Mouse (Mus musculus) neural tube, embryonic 13.5 days (tissue): ENCODE data around the gene Pakap. TPM values are rescaled to one million over a fixed set of nuclear protein-coding genes. Genes with fewer than 3 reads are reported as not detected.
A peak's percentile ranks its signal among the peaks of the same experiment; 100 is the strongest.

Experiments
- ATAC-seq: fragments of 200-750 bp; cut with Nextera tagmentation; 2 replicates; pipeline ENCODE4 v1.8.0; 2017; ENCODE audit warnings: low read depth, mild to moderate bottlenecking, moderate TSS enrichment, moderate library complexity
- H3K27ac ChIP-seq: fragments of 300-500 bp; sonication (generic); replicated peaks from 2 replicates; pipeline ENCODE4 v1.5.1; 2015; ENCODE audit warnings: moderate library complexity, mild to moderate bottlenecking, inconsistent platforms
- H3K27me3 ChIP-seq: fragments of 300-500 bp; sonication (generic); 2 replicates; pipeline ENCODE4 v1.6.1; 2015; ENCODE audit warnings: mild to moderate bottlenecking, inconsistent platforms
- H3K36me3 ChIP-seq: fragments of 300-500 bp; sonication (generic); 2 replicates; pipeline ENCODE4 v1.6.1; 2015; ENCODE audit warnings: mild to moderate bottlenecking, inconsistent platforms
- H3K4me1 ChIP-seq: fragments of 300-500 bp; sonication (generic); replicated peaks from 2 replicates; pipeline ENCODE4 v1.6.1; 2015; ENCODE audit warnings: inconsistent platforms
- H3K4me2 ChIP-seq: fragments of 300-500 bp; sonication (generic); 2 replicates; pipeline ENCODE4 v1.6.1; 2015; ENCODE audit warnings: inconsistent platforms, mild to moderate bottlenecking, moderate library complexity
- H3K4me3 ChIP-seq: fragments of 300-500 bp; sonication (generic); 2 replicates; pipeline ENCODE4 v1.5.1; 2015; ENCODE audit warnings: mild to moderate bottlenecking, inconsistent platforms
- H3K9ac ChIP-seq: fragments of 300-500 bp; sonication (generic); 2 replicates; pipeline ENCODE4 v1.6.1; 2015; ENCODE audit warnings: moderate library complexity, mild to moderate bottlenecking, inconsistent platforms
- H3K9me3 ChIP-seq: fragments of 300-500 bp; sonication (generic); 2 replicates; pipeline ENCODE4 v1.6.1; 2016; ENCODE audit warnings: inconsistent platforms
- WGBS: fragments of 180-500 bp; shearing (Covaris S2); methylation state at CpG from one replicate; pipeline ENCODE4 v1.1.7; 2015; 5-methylcytosine and 5-hydroxymethylcytosine counted together
- polyA plus RNA-seq: library from polyadenylated mRNA; unstranded; fragments of >200 nt; fragmentation: Nextera tagmentation; extraction: Ambion mirVana; gene quantifications from 2 replicates; pipeline ENCODE4 v1.2.1, GENCODE M21; 2015

The Pakap gene
- polyA plus RNA-seq, 1 experiment from 2014 or later, result 9.1 TPM

- Histone ChIP-seq H3K4me1 (peaks cover 5% of the 10 kb centered on the region; the same call in 1 of the 2 replicates), H3K9me3 (no peaks in the 10 kb centered on the region), H3K4me2 (no peak overlapping the region), H3K9ac (no peak overlapping the region), H3K27me3 (no peaks in the 10 kb centered on the region), H3K27ac (no peak overlapping the region), H3K36me3 (no peaks in the 10 kb centered on the region), H3K4me3 (no peak overlapping the region)
- ATAC-seq, result no peak
- WGBS, result 87% methylated on average over 6 of the region's 6 CpGs
These were observed 340.9 kb downstream of the Pakap start for GRCm38 (mm10) chr4:57908860-57909259.

- H3K36me3 ChIP-seq, result no peaks in the 10 kb centered on the region
- H3K27ac ChIP-seq, result no peak overlapping the region
- peaks cover 17% of the 10 kb centered on the region; the same call in 1 of the 2 replicates for H3K4me1 ChIP-seq
- no peak overlapping the region for H3K4me2 ChIP-seq
- H3K27me3 ChIP-seq, result peaks cover 10% of the 10 kb centered on the region
- no peaks in the 10 kb centered on the region for H3K9me3 ChIP-seq
- H3K9ac ChIP-seq, result no peak overlapping the region
- no peak overlapping the region for H3K4me3 ChIP-seq
- ATAC-seq, result no peak
These were observed 345.0 kb downstream of the Pakap start for GRCm38 (mm10) chr4:57913021-57913420.

- no peaks in the 10 kb centered on the region for H3K9me3 ChIP-seq
- no peak overlapping the region for H3K4me3 ChIP-seq
- H3K27ac ChIP-seq, result no peak overlapping the region
- H3K4me1 ChIP-seq, result peaks cover 18% of the 10 kb centered on the region
- 75% methylated on average over 10 of the region's 10 CpGs for WGBS
- ATAC-seq, result no peak
- no peak overlapping the region for H3K9ac ChIP-seq
- peaks cover 10% of the 10 kb centered on the region for H3K27me3 ChIP-seq
- no peak overlapping the region for H3K4me2 ChIP-seq
- no peaks in the 10 kb centered on the region for H3K36me3 ChIP-seq
These were observed 346.5 kb downstream of the Pakap start for GRCm38 (mm10) chr4:57914193-57915190.

- no peaks in the 10 kb centered on the region for H3K9me3 ChIP-seq
- no peak overlapping the region for H3K4me3 ChIP-seq
- H3K36me3 ChIP-seq, result no peaks in the 10 kb centered on the region
- H3K4me1 ChIP-seq, result peaks cover 26% of the 10 kb centered on the region
- peaks cover 10% of the 10 kb centered on the region for H3K27me3 ChIP-seq
- peak overlapping the region; percentile 24 for H3K4me2 ChIP-seq
- H3K9ac ChIP-seq, result no peak overlapping the region
- no peak for ATAC-seq
- WGBS, result 38% methylated on average over 17 of the region's 17 CpGs
- H3K27ac ChIP-seq, result no peak overlapping the region
These were observed 347.4 kb downstream of the Pakap start for GRCm38 (mm10) chr4:57915216-57915965.

GRCm38 (mm10) chr4:57916201-57916661 lies 348.3 kb downstream of the Pakap start, which contains the start of gene D630039A03Rik:
TSS of gene D630039A03Rik (minus strand) at chr4:57916297.
- no peak within 1 kb of the TSS for H3K27ac ChIP-seq
- H3K36me3 ChIP-seq, result no peaks in the 10 kb centered on the region
- no peak within 1 kb of the TSS for H3K9ac ChIP-seq
- peaks cover 10% of the 10 kb centered on the region for H3K27me3 ChIP-seq
- no peak within 1 kb of the TSS for H3K4me3 ChIP-seq
- no peak for ATAC-seq
- WGBS, result 34% methylated on average over 9 of the region's 9 CpGs
- peaks cover 26% of the 10 kb centered on the region for H3K4me1 ChIP-seq
- peak within 1 kb of the TSS; percentile 24 for H3K4me2 ChIP-seq
- no peaks in the 10 kb centered on the region for H3K9me3 ChIP-seq

GRCm38 (mm10) chr4:57916711-57917110 lies 348.7 kb downstream of the Pakap start:
- ATAC-seq, result no peak; the same call in 1 of the 2 replicates
- no peak overlapping the region for H3K4me2 ChIP-seq

GRCm38 (mm10) chr4:57919494-57920423 lies 351.8 kb downstream of the Pakap start:
- Histone ChIP-seq H3K9me3 (no peaks in the 10 kb centered on the region), H3K4me3 (no peak overlapping the region), H3K4me2 (no peak overlapping the region), H3K4me1 (peaks cover 34% of the 10 kb centered on the region), H3K36me3 (no peaks in the 10 kb centered on the region), H3K9ac (no peak overlapping the region), H3K27me3 (peaks cover 10% of the 10 kb centered on the region), H3K27ac (no peak overlapping the region)
- no peak for ATAC-seq
- WGBS, result 8% methylated on average over 8 of the region's 8 CpGs

More at GRCm38 (mm10) chr4:57916711-57917110, 348.7 kb downstream of the Pakap start:
- Histone ChIP-seq H3K9ac (no peak overlapping the region), H3K4me3 (no peak overlapping the region), H3K36me3 (no peaks in the 10 kb centered on the region), H3K4me1 (peaks cover 26% of the 10 kb centered on the region), H3K9me3 (no peaks in the 10 kb centered on the region), H3K27ac (no peak overlapping the region), H3K27me3 (peaks cover 10% of the 10 kb centered on the region)
- 66% methylated on average over 4 of the region's 4 CpGs for WGBS

- H3K27ac ChIP-seq, result no peak overlapping the region
- H3K4me3 ChIP-seq, result no peak overlapping the region
- H3K4me1 ChIP-seq, result peaks cover 30% of the 10 kb centered on the region
- H3K4me2 ChIP-seq, result no peak overlapping the region
- no peak for ATAC-seq
- 79% methylated on average over 1 of the region's 1 CpGs for WGBS
- no peaks in the 10 kb centered on the region for H3K9me3 ChIP-seq
- no peak overlapping the region for H3K9ac ChIP-seq
- no peaks in the 10 kb centered on the region for H3K36me3 ChIP-seq
- H3K27me3 ChIP-seq, result peaks cover 5% of the 10 kb centered on the region
These were observed 352.5 kb downstream of the Pakap start for GRCm38 (mm10) chr4:57920522-57920921.

- Histone ChIP-seq H3K9me3 (no peaks in the 10 kb centered on the region), H3K27ac (no peak overlapping the region), H3K27me3 (no peaks in the 10 kb centered on the region), H3K4me1 (peaks cover 17% of the 10 kb centered on the region), H3K4me2 (no peak overlapping the region), H3K9ac (no peak overlapping the region), H3K36me3 (no peaks in the 10 kb centered on the region), H3K4me3 (no peak overlapping the region)
- WGBS, result 16% methylated on average over 5 of the region's 5 CpGs
- ATAC-seq, result no peak
These were observed 354.2 kb downstream of the Pakap start for GRCm38 (mm10) chr4:57922171-57922570.

- ATAC-seq, result no peak
- no peaks in the 10 kb centered on the region for H3K9me3 ChIP-seq
- no peak overlapping the region for H3K4me2 ChIP-seq
- H3K27me3 ChIP-seq, result no peaks in the 10 kb centered on the region
- peaks cover 15% of the 10 kb centered on the region for H3K4me1 ChIP-seq
- no peak overlapping the region for H3K27ac ChIP-seq
- no peak overlapping the region for H3K9ac ChIP-seq
- 79% methylated on average over 6 of the region's 6 CpGs for WGBS
- H3K36me3 ChIP-seq, result no peaks in the 10 kb centered on the region
- no peak overlapping the region for H3K4me3 ChIP-seq
These were observed 356.6 kb downstream of the Pakap start for GRCm38 (mm10) chr4:57924556-57925071.
